Mouse (Mus musculus): ENCODE results near the gene Sh3gl1. TPM values are rescaled to one million over a fixed set of nuclear protein-coding genes. Genes with fewer than 3 reads are reported as not detected.

The Sh3gl1 gene
- 126 and 128 TPM in 2 replicates for polyA plus RNA-seq (2012; rRNA removed)

GRCm38 (mm10) chr17:56036176-56036900, at the start of gene Sh3gl1:
Gene Sh3gl1, minus strand, starts transcription at chr17:56036635.

GRCm38 (mm10) chr17:56078880-56079795, 42.7 kb upstream of the Sh3gl1 start, which contains the start of gene Hdgfl2:
Gene Hdgfl2, plus strand, starts transcription at chr17:56079634.

GRCm38 (mm10) chr17:56074827-56075208, 38.4 kb upstream of the Sh3gl1 start, which contains the start of gene Ubxn6:
Gene Ubxn6, minus strand, starts transcription at chr17:56075028.

GRCm38 (mm10) chr17:56040030-56040856, 3.8 kb upstream of the Sh3gl1 start, which contains the start of gene Chaf1a:
Gene Chaf1a, plus strand, starts transcription at chr17:56040439.

GRCm38 (mm10) chr17:56005415-56006061, 30.9 kb downstream of the Sh3gl1 start, which contains the start of the genes Stap2 and Mpnd:
Gene Stap2, minus strand, starts transcription at chr17:56005584.
Gene Mpnd, plus strand, starts transcription at chr17:56005711.

GRCm38 (mm10) chr17:55986030-55986961, 50.1 kb downstream of the Sh3gl1 start, which contains the start of gene Fsd1:
Gene Fsd1, plus strand, starts transcription at chr17:55986509.

GRCm38 (mm10) chr17:55969966-55970891, 66.2 kb downstream of the Sh3gl1 start, which contains the start of gene Shd:
Gene Shd, plus strand, starts transcription at chr17:55970467.

Other genes starting within 250 kb of the Sh3gl1 start
- gene Zfp119a, start 157.7 kb downstream of the Sh3gl1 start, polyA plus RNA-seq (2012; rRNA removed), result 0.17 and 0.26 TPM in 2 replicates
- 0.54 and 1.1 TPM in 2 replicates for gene Zfp959, start 144.5 kb downstream of the Sh3gl1 start, polyA plus RNA-seq (2012; rRNA removed)
- 0.09 and 0.15 TPM in 2 replicates for gene Zfp119b, start 87.1 kb downstream of the Sh3gl1 start, polyA plus RNA-seq (2012; rRNA removed)
- gene Ebi3, start 84.0 kb downstream of the Sh3gl1 start, polyA plus RNA-seq (2012; rRNA removed), result 5.9 and 6.5 TPM in 2 replicates
- gene Yju2, start 77.5 kb downstream of the Sh3gl1 start, polyA plus RNA-seq (2012; rRNA removed), result 12.5 and 12.9 TPM in 2 replicates
- 5.9 and 7.1 TPM in 2 replicates for gene Shd, start 66.2 kb downstream of the Sh3gl1 start, polyA plus RNA-seq (2012; rRNA removed)
- 4.5 and 4.8 TPM in 2 replicates for gene Fsd1, start 50.1 kb downstream of the Sh3gl1 start, polyA plus RNA-seq (2012; rRNA removed)
- 19.2 and 21.4 TPM in 2 replicates for gene Stap2, start 31.1 kb downstream of the Sh3gl1 start, polyA plus RNA-seq (2012; rRNA removed)
- gene Mpnd, start 30.9 kb downstream of the Sh3gl1 start, polyA plus RNA-seq (2012; rRNA removed), result 270 and 333 TPM in 2 replicates
- gene Chaf1a, start 3.8 kb upstream of the Sh3gl1 start, polyA plus RNA-seq (2012; rRNA removed), result 7.5 and 9.6 TPM in 2 replicates
- 58.5 and 83.0 TPM in 2 replicates for gene Ubxn6, start 38.4 kb upstream of the Sh3gl1 start, polyA plus RNA-seq (2012; rRNA removed)
- 52.3 and 75.6 TPM in 2 replicates for gene Hdgfl2, start 43.0 kb upstream of the Sh3gl1 start, polyA plus RNA-seq (2012; rRNA removed)
- 206 and 215 TPM in 2 replicates for gene Plin4, start 73.2 kb upstream of the Sh3gl1 start, polyA plus RNA-seq (2012; rRNA removed)
- 19.0 and 42.0 TPM in 2 replicates for gene Plin5, start 81.0 kb upstream of the Sh3gl1 start, polyA plus RNA-seq (2012; rRNA removed)
- 76.6 and 100 TPM in 2 replicates for gene Lrg1, start 85.4 kb upstream of the Sh3gl1 start, polyA plus RNA-seq (2012; rRNA removed)
- 15.5 and 19.9 TPM in 2 replicates for gene Sema6b, start 103.7 kb upstream of the Sh3gl1 start, polyA plus RNA-seq (2012; rRNA removed)
- 9.7 and 10.3 TPM in 2 replicates for gene Tnfaip8l1, start 125.8 kb upstream of the Sh3gl1 start, polyA plus RNA-seq (2012; rRNA removed)
- 124 and 131 TPM in 2 replicates for gene Mydgf, start 147.3 kb upstream of the Sh3gl1 start, polyA plus RNA-seq (2012; rRNA removed)
- gene Dpp9, start 182.3 kb upstream of the Sh3gl1 start, polyA plus RNA-seq (2012; rRNA removed), result 58.6 and 59.5 TPM in 2 replicates
- 39.9 and 52.7 TPM in 2 replicates for gene Fem1a, start 220.2 kb upstream of the Sh3gl1 start, polyA plus RNA-seq (2012; rRNA removed)
- gene Ticam1, start 240.2 kb upstream of the Sh3gl1 start, polyA plus RNA-seq (2012; rRNA removed), result 29.8 and 32.7 TPM in 2 replicates